Mouse (Mus musculus) large intestine, adult 2 months (tissue): ENCODE data around the gene 9430015G10Rik. TPM values are rescaled to one million over a fixed set of nuclear protein-coding genes. Genes with fewer than 3 reads are reported as not detected.
"Not testable (repeated sequence)": the region's sequence is repeated elsewhere in the genome, so short reads cannot be mapped to it uniquely, and the experiment has no call there.

Experiments used
- DNase-seq: peaks from one replicate; pipeline ENCODE4 v3.0.0-alpha.2; 2012; ENCODE audit warnings: low read depth, low spot score
- WGBS: fragments of 180-500 bp; shearing (Covaris S2); methylation state at CpG from one replicate; pipeline ENCODE4 v1.1.7; 2018; 5-methylcytosine and 5-hydroxymethylcytosine counted together
- polyA plus RNA-seq: library from polyadenylated mRNA; depleted of rRNA; stranded (reverse); fragments of >200 nt; gene quantifications from 2 replicates; pipeline ENCODE4 v1.2.3, GENCODE M21; 2012; rRNA removed

Gene 9430015G10Rik
- polyA plus RNA-seq, 1 experiment = 17.1 TPM

GRCm38 (mm10) chr4:156150887-156151286, 41.1 kb downstream of the 9430015G10Rik start:
- WGBS = 61% methylated on average over 10 of the region's 10 CpGs
- DNase-seq = not testable (repeated sequence)

- WGBS = 91% methylated on average over 3 of the region's 3 CpGs
- no peak for DNase-seq
Observed at GRCm38 (mm10) chr4:156154771-156155170, 45.0 kb downstream of the 9430015G10Rik start.

GRCm38 (mm10) chr4:156166477-156166876, 56.7 kb downstream of the 9430015G10Rik start:
- WGBS = 89% methylated on average over 9 of the region's 9 CpGs
- DNase-seq = no peak

- 94% methylated on average over 8 of the region's 8 CpGs for WGBS
- no peak for DNase-seq
Observed at GRCm38 (mm10) chr4:156168611-156169010, 58.8 kb downstream of the 9430015G10Rik start.

GRCm38 (mm10) chr4:156169129-156169528, 59.3 kb downstream of the 9430015G10Rik start:
- DNase-seq = no peak
- 96% methylated on average over 10 of the region's 10 CpGs for WGBS

- 93% methylated on average over 11 of the region's 11 CpGs for WGBS
- no peak for DNase-seq
Observed at GRCm38 (mm10) chr4:156171828-156172227, 62.0 kb downstream of the 9430015G10Rik start.

Other genes with a start within 250 kb of the 9430015G10Rik start
- gene Tas1r3, start 246.6 kb upstream of the 9430015G10Rik start, polyA plus RNA-seq = 1.3 and 1.9 TPM in 2 replicates
- 51.3 and 55.5 TPM in 2 replicates for gene Cptp, start 240.5 kb upstream of the 9430015G10Rik start, polyA plus RNA-seq
- gene Ints11, start 240.4 kb upstream of the 9430015G10Rik start, polyA plus RNA-seq = 36.6 and 36.7 TPM in 2 replicates
- gene Pusl1, start 218.2 kb upstream of the 9430015G10Rik start, polyA plus RNA-seq = 31.4 and 39.4 TPM in 2 replicates
- 9.5 and 16.3 TPM in 2 replicates for gene Acap3, start 218.2 kb upstream of the 9430015G10Rik start, polyA plus RNA-seq
- gene Ube2j2, start 166.2 kb upstream of the 9430015G10Rik start, polyA plus RNA-seq = 77.4 and 92.8 TPM in 2 replicates
- 77.0 and 151 TPM in 2 replicates for gene C1qtnf12, start 147.7 kb upstream of the 9430015G10Rik start, polyA plus RNA-seq
- 5.9 and 6.0 TPM in 2 replicates for gene B3galt6, start 117.3 kb upstream of the 9430015G10Rik start, polyA plus RNA-seq
- gene Sdf4, start 117.1 kb upstream of the 9430015G10Rik start, polyA plus RNA-seq = 77.4 and 77.7 TPM in 2 replicates
- gene Tnfrsf4, start 96.1 kb upstream of the 9430015G10Rik start, polyA plus RNA-seq = 7.4 and 8.8 TPM in 2 replicates
- gene Tnfrsf18, start 83.8 kb upstream of the 9430015G10Rik start, polyA plus RNA-seq = 5.9 and 6.6 TPM in 2 replicates
- gene Ttll10, start 50.6 kb upstream of the 9430015G10Rik start, polyA plus RNA-seq = 6.6 and 9.2 TPM in 2 replicates
- 0.22 and 0.25 TPM in 2 replicates for gene Rnf223, start 20.5 kb downstream of the 9430015G10Rik start, polyA plus RNA-seq
- gene Agrn, start 87.5 kb downstream of the 9430015G10Rik start, polyA plus RNA-seq = 50.8 and 87.5 TPM in 2 replicates
- 31.7 and 56.0 TPM in 2 replicates for gene Isg15, start 90.8 kb downstream of the 9430015G10Rik start, polyA plus RNA-seq
- 1.9 and 2.9 TPM in 2 replicates for gene AW011738, start 93.3 kb downstream of the 9430015G10Rik start, polyA plus RNA-seq
- gene Perm1, start 105.9 kb downstream of the 9430015G10Rik start, polyA plus RNA-seq = 0.14 and 0.20 TPM in 2 replicates
- 35.2 and 48.1 TPM in 2 replicates for gene Plekhn1, start 124.9 kb downstream of the 9430015G10Rik start, polyA plus RNA-seq
- gene Noc2l, start 126.0 kb downstream of the 9430015G10Rik start, polyA plus RNA-seq = 65.2 and 67.2 TPM in 2 replicates
- 0.06 and 0.30 TPM in 2 replicates for gene Samd11, start 145.7 kb downstream of the 9430015G10Rik start, polyA plus RNA-seq
- not detected in 2 replicates for gene Vmn2r-ps159, start 221.1 kb downstream of the 9430015G10Rik start, polyA plus RNA-seq